Mouse (Mus musculus) activated CD4-positive, CD25-positive, alpha-beta regulatory T cell, adult 4 months (primary cell): ENCODE data around the gene Med14. TPM values are rescaled to one million over a fixed set of nuclear protein-coding genes. Genes with fewer than 3 reads are reported as not detected.

ENCODE experiments used
- ATAC-seq: one replicate; pipeline ENCODE4 v1.8.0; 2017
- polyA plus RNA-seq, 2 experiments: library from polyadenylated mRNA; unstranded; fragments of 100-300 nt; shearing (Covaris generic); gene quantifications; one replicate each; pipeline ENCODE4 v1.2.1; 2017

The Med14 gene
- polyA plus RNA-seq, 2 experiments from 2014 or later, result 11.1 to 11.8 TPM

DNA sequence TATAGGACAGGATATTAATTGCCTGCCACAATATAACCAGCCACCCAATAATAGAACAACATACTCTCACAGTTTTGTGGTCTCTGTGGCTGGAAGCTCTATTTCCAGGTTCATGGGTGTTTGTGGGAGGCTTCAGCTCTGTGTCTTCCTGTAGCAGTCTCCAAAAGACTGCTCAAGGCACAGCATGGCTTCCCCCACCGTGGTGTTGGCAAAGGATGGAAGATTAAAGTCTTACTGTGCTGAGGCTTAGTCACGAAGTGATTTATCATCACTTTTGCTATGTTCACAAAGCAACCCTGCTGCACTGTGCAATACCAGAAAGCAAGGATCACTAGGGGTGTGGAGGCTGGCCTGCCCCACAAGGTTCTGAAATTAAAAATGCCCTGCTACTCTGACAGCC is 108.0 kb downstream of the Med14 start:
- ATAC-seq, result no peak

DNA sequence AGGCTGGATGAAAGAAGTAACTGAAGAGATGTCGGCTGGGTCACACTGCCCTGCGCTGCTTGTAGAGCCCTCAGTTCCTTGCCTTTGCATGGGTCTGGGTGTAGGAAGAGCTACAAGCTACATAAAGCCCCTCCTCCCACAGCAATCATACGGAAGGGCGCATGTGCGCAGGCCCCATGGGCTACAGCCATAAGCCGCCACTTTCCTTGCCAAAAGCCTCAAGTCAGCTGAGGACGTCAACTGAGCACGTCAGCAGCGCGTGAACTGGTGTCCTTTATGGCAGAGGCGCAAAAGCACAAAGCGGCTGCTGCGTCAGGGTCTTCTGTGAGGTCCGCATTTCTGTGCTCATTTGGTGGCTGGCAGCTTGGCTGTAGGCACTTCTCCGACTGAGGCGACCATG is 110.0 kb downstream of the Med14 start:
- no peak for ATAC-seq

DNA sequence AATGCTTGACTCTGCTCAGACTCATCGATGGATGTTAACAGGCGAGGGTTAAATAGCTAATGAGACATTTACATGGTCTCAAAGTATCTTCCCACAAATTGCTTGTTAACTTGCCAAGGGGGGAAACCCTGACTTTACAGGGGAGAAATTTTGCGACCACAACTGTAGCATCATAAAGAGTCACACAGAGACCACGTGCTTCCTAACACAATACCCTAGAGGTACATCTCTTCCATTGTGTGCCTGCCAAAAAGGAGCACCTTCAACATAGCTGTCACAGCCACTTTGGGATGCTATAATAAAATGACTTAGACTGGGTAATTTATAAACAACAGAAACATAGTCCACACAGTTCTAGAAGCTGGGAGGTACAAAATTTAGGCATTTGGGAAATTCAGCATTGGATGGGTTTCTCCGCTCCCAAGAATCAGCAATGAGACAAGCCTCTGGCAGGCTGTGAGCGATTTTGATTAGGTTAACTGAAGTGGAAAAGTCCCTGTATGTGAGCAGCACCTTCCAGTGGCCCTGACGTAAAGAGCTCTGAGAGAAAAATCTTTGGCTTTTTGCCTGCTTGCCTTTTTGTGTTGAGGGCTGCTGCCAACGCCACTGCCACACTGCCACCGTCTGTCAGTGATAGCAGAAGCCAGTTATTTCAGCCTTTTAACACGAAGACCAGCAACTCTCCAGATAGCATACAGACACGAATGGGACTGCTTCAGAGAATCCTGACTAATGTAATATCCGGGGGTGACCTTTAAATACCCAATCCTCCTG is 116.2 kb downstream of the Med14 start:
- ATAC-seq, result no peak

- no peak for ATAC-seq
Observed at GRCm38 (mm10) chrX:12644976-12645375, 116.9 kb downstream of the Med14 start.

Other genes with a start within 250 kb of the Med14 start
- gene Atp6ap2, start 174.3 kb downstream of the Med14 start, polyA plus RNA-seq, result 10 to 100 TPM; 60.7 to 68.1 TPM
- gene 1810030O07Rik, start 88.4 kb downstream of the Med14 start, polyA plus RNA-seq, result 10 to 100 TPM; 59.8 to 60.7 TPM